ENCODE assay signal across 8 mouse cellular contexts in genomic region chr17:47629717-47630677, GRCm38 (mm10). TPM values are rescaled to one million over a fixed set of nuclear protein-coding genes. Genes with fewer than 3 reads are reported as not detected.
A peak's percentile ranks its signal among the peaks of the same experiment; 100 is the strongest.
DNase-seq lines count a peak whose midpoint lies in the region; ATAC-seq and TF ChIP-seq lines count a peak whose summit lies in the region.

No protein-coding gene starts in this region.

- peak; percentile 36 for DNase-seq in kidney, adult 18-20 months
- no peak for DNase-seq in kidney, postnatal 36 days
- DNase-seq in limb, embryonic 10.5 days (ENCODE audit: low spot score) = no peak

- H3K4me3 ChIP-seq in bone marrow macrophage, adult 2 months (ENCODE audit: insufficient read depth, low read length) = peak overlapping the region; percentile 93
- peak overlapping the region; percentile 69 for H3K4me3 ChIP-seq in forebrain, embryonic 13.5 days
- peak overlapping the region; percentile 70 for H3K4me3 ChIP-seq in hindbrain, embryonic 12.5 days
- peak overlapping the region; percentile 70 for H3K4me3 ChIP-seq in limb, embryonic 10.5 days
- peak overlapping the region; percentile 72 for H3K4me3 ChIP-seq in midbrain, embryonic 13.5 days (replicated peaks)
- H3K4me3 ChIP-seq in stomach, embryonic 16.5 days (replicated peaks; ENCODE audit: low read length) = peak overlapping the region; percentile 73

- peak overlapping the region; percentile 84 for H3K9ac ChIP-seq in forebrain, embryonic 13.5 days
- peak overlapping the region; percentile 78 for H3K9ac ChIP-seq in hindbrain, embryonic 12.5 days
- peak overlapping the region; percentile 84 for H3K9ac ChIP-seq in midbrain, embryonic 13.5 days (replicated peaks)
- peak overlapping the region; percentile 79 for H3K9ac ChIP-seq in stomach, embryonic 16.5 days (ENCODE audit: low read length)

- TF ChIP-seq CTCF in bone marrow macrophage, adult 2 months (IDR thresholded peaks at IDR 0.05; ENCODE audit: low read depth, low read length) = no peak; the same call in 1 of the 2 replicates

- H3K9me3 ChIP-seq in forebrain, embryonic 13.5 days (replicated peaks) = no peaks in the 10 kb centered on the region
- H3K9me3 ChIP-seq in hindbrain, embryonic 12.5 days (replicated peaks) = no peaks in the 10 kb centered on the region
- H3K9me3 ChIP-seq in limb, embryonic 10.5 days (replicated peaks) = no peaks in the 10 kb centered on the region
- H3K9me3 ChIP-seq in midbrain, embryonic 13.5 days = no peaks in the 10 kb centered on the region
- no peaks in the 10 kb centered on the region for H3K9me3 ChIP-seq in stomach, embryonic 16.5 days (replicated peaks; ENCODE audit: control insufficient read depth, low read length)

- H3K36me3 ChIP-seq in forebrain, embryonic 13.5 days (ENCODE audit: poor library complexity, severe bottlenecking) = peaks cover 10% of the 10 kb centered on the region
- peaks cover 11% of the 10 kb centered on the region for H3K36me3 ChIP-seq in hindbrain, embryonic 12.5 days
- peaks cover 22% of the 10 kb centered on the region for H3K36me3 ChIP-seq in limb, embryonic 10.5 days
- peaks cover 10% of the 10 kb centered on the region for H3K36me3 ChIP-seq in midbrain, embryonic 13.5 days
- no peaks in the 10 kb centered on the region for H3K36me3 ChIP-seq in stomach, embryonic 16.5 days (ENCODE audit: control insufficient read depth, insufficient read depth, low read length)

- H3K4me1 ChIP-seq in bone marrow macrophage, adult 2 months (ENCODE audit: control insufficient read depth, insufficient read depth, low read length) = peaks cover 8% of the 10 kb centered on the region; the same call in 1 of the 2 replicates
- peaks cover 42% of the 10 kb centered on the region for H3K4me1 ChIP-seq in forebrain, embryonic 13.5 days
- peaks cover 26% of the 10 kb centered on the region for H3K4me1 ChIP-seq in hindbrain, embryonic 12.5 days
- H3K4me1 ChIP-seq in limb, embryonic 10.5 days = peaks cover 30% of the 10 kb centered on the region
- H3K4me1 ChIP-seq in midbrain, embryonic 13.5 days (replicated peaks) = peaks cover 45% of the 10 kb centered on the region
- H3K4me1 ChIP-seq in stomach, embryonic 16.5 days (ENCODE audit: control insufficient read depth, insufficient read depth, low read length) = peaks cover 8% of the 10 kb centered on the region

- no peaks in the 10 kb centered on the region for H3K27me3 ChIP-seq in forebrain, embryonic 13.5 days
- H3K27me3 ChIP-seq in hindbrain, embryonic 12.5 days = no peaks in the 10 kb centered on the region
- no peaks in the 10 kb centered on the region for H3K27me3 ChIP-seq in limb, embryonic 10.5 days (ENCODE audit: low read depth, poor library complexity, severe bottlenecking)
- H3K27me3 ChIP-seq in midbrain, embryonic 13.5 days = no peaks in the 10 kb centered on the region
- no peaks in the 10 kb centered on the region for H3K27me3 ChIP-seq in stomach, embryonic 16.5 days (ENCODE audit: control insufficient read depth, insufficient read depth, low read length)

- H3K4me2 ChIP-seq in forebrain, embryonic 13.5 days = peak overlapping the region; percentile 91
- peak overlapping the region; percentile 89 for H3K4me2 ChIP-seq in hindbrain, embryonic 12.5 days (replicated peaks)
- H3K4me2 ChIP-seq in midbrain, embryonic 13.5 days (replicated peaks) = peak overlapping the region; percentile 76
- H3K4me2 ChIP-seq in stomach, embryonic 16.5 days (ENCODE audit: low read depth, low read length) = peak overlapping the region; percentile 97

- H3K27ac ChIP-seq in bone marrow macrophage, adult 2 months (ENCODE audit: insufficient read depth, low read depth, low read length) = peak overlapping the region; percentile 33; the same call in 1 of the 2 replicates
- H3K27ac ChIP-seq in forebrain, embryonic 13.5 days = peak overlapping the region; percentile 95
- H3K27ac ChIP-seq in hindbrain, embryonic 12.5 days = peak overlapping the region; percentile 92
- H3K27ac ChIP-seq in limb, embryonic 10.5 days = peak overlapping the region; percentile 93
- H3K27ac ChIP-seq in midbrain, embryonic 13.5 days = peak overlapping the region; percentile 97
- peak overlapping the region; percentile 94 for H3K27ac ChIP-seq in stomach, embryonic 16.5 days (ENCODE audit: low read length)

- WGBS in forebrain, embryonic 13.5 days = under 1% methylated on average over 60 of the region's 61 CpGs
- WGBS in hindbrain, embryonic 12.5 days = under 1% methylated on average over 53 of the region's 61 CpGs
- under 1% methylated on average over 61 of the region's 61 CpGs for WGBS in limb, embryonic 10.5 days
- WGBS in midbrain, embryonic 13.5 days = 1% methylated on average over 61 of the region's 61 CpGs
- WGBS in stomach, embryonic 16.5 days = under 1% methylated on average over 61 of the region's 61 CpGs

- ATAC-seq in forebrain, embryonic 13.5 days = peak; percentile 68
- peak; percentile 74 for ATAC-seq in hindbrain, embryonic 12.5 days (ENCODE audit: low FRiP score)
- peak; percentile 71 for ATAC-seq in midbrain, embryonic 13.5 days
- ATAC-seq in stomach, embryonic 16.5 days (ENCODE audit: insufficient read depth, low FRiP score) = peak; percentile 71; the same call in 1 of the 2 replicates

- TF ChIP-seq POLR2A in bone marrow macrophage, adult 2 months (IDR thresholded peaks at IDR 0.05; ENCODE audit: borderline replicate concordance, low read depth, low read length) = no peak

RNA-seq across cellular contexts. Expression of gene Usp49, which starts 0.5 kb away (rescaled TPM):
- 7.3 and 8.6 TPM in 2 replicates for polyA plus RNA-seq in bone marrow macrophage, adult 2 months (2012; ENCODE audit: insufficient read depth, insufficient read length, missing spikeins)
- 10.2 and 11.2 TPM in 2 replicates for polyA plus RNA-seq in forebrain, embryonic 13.5 days (2015; fragmentation: Nextera tagmentation; extraction: Ambion mirVana)
- 10.5 and 12.3 TPM in 2 replicates for polyA plus RNA-seq in hindbrain, embryonic 12.5 days (2016; fragmentation: Nextera tagmentation; extraction: Ambion mirVana)
- 5.5 and 6.8 TPM in 2 replicates for polyA plus RNA-seq in limb, embryonic 10.5 days (2016; fragmentation: Nextera tagmentation; extraction: Ambion mirVana)
- polyA plus RNA-seq in midbrain, embryonic 13.5 days (2015; fragmentation: Nextera tagmentation; extraction: Ambion mirVana) = 10.0 and 10.8 TPM in 2 replicates
- 3.3 and 3.5 TPM in 2 replicates for polyA plus RNA-seq in stomach, embryonic 16.5 days (2015; fragmentation: Nextera tagmentation; extraction: Ambion mirVana)

RNA-seq across cellular contexts. Expression of gene Gm20517, which starts 18.6 kb away (rescaled TPM):
- polyA plus RNA-seq in bone marrow macrophage, adult 2 months (2012; ENCODE audit: insufficient read depth, insufficient read length, missing spikeins) = 1.2 and 3.1 TPM in 2 replicates
- 1.7 and 3.0 TPM in 2 replicates for polyA plus RNA-seq in forebrain, embryonic 13.5 days (2015; fragmentation: Nextera tagmentation; extraction: Ambion mirVana)
- 2.5 and 3.9 TPM in 2 replicates for polyA plus RNA-seq in hindbrain, embryonic 12.5 days (2016; fragmentation: Nextera tagmentation; extraction: Ambion mirVana)
- 0.81 and 2.1 TPM in 2 replicates for polyA plus RNA-seq in limb, embryonic 10.5 days (2016; fragmentation: Nextera tagmentation; extraction: Ambion mirVana)
- 2.4 and 3.7 TPM in 2 replicates for polyA plus RNA-seq in midbrain, embryonic 13.5 days (2015; fragmentation: Nextera tagmentation; extraction: Ambion mirVana)
- polyA plus RNA-seq in stomach, embryonic 16.5 days (2015; fragmentation: Nextera tagmentation; extraction: Ambion mirVana) = 0.89 and 1.9 TPM in 2 replicates

RNA-seq across cellular contexts. Expression of gene Med20, which starts 18.6 kb away (rescaled TPM):
- 19.7 and 23.4 TPM in 2 replicates for polyA plus RNA-seq in bone marrow macrophage, adult 2 months (2012; ENCODE audit: insufficient read depth, insufficient read length, missing spikeins)
- 42.6 and 45.2 TPM in 2 replicates for polyA plus RNA-seq in forebrain, embryonic 13.5 days (2015; fragmentation: Nextera tagmentation; extraction: Ambion mirVana)
- polyA plus RNA-seq in hindbrain, embryonic 12.5 days (2016; fragmentation: Nextera tagmentation; extraction: Ambion mirVana) = 38.8 and 39.0 TPM in 2 replicates
- 51.6 and 53.4 TPM in 2 replicates for polyA plus RNA-seq in limb, embryonic 10.5 days (2016; fragmentation: Nextera tagmentation; extraction: Ambion mirVana)
- polyA plus RNA-seq in midbrain, embryonic 13.5 days (2015; fragmentation: Nextera tagmentation; extraction: Ambion mirVana) = 43.8 and 44.3 TPM in 2 replicates
- 40.7 and 47.5 TPM in 2 replicates for polyA plus RNA-seq in stomach, embryonic 16.5 days (2015; fragmentation: Nextera tagmentation; extraction: Ambion mirVana)

RNA-seq across cellular contexts. Expression of gene Bysl, which starts 18.7 kb away (rescaled TPM):
- 4.1 and 5.0 TPM in 2 replicates for polyA plus RNA-seq in bone marrow macrophage, adult 2 months (2012; ENCODE audit: insufficient read depth, insufficient read length, missing spikeins)
- 29.7 and 33.2 TPM in 2 replicates for polyA plus RNA-seq in forebrain, embryonic 13.5 days (2015; fragmentation: Nextera tagmentation; extraction: Ambion mirVana)
- 31.8 and 32.0 TPM in 2 replicates for polyA plus RNA-seq in hindbrain, embryonic 12.5 days (2016; fragmentation: Nextera tagmentation; extraction: Ambion mirVana)
- 41.3 and 48.3 TPM in 2 replicates for polyA plus RNA-seq in limb, embryonic 10.5 days (2016; fragmentation: Nextera tagmentation; extraction: Ambion mirVana)
- polyA plus RNA-seq in midbrain, embryonic 13.5 days (2015; fragmentation: Nextera tagmentation; extraction: Ambion mirVana) = 31.9 and 32.4 TPM in 2 replicates
- polyA plus RNA-seq in stomach, embryonic 16.5 days (2015; fragmentation: Nextera tagmentation; extraction: Ambion mirVana) = 21.0 and 22.1 TPM in 2 replicates

RNA-seq across cellular contexts. Expression of gene Tomm6, which starts 58.2 kb away (rescaled TPM):
- polyA plus RNA-seq in bone marrow macrophage, adult 2 months (2012; ENCODE audit: insufficient read depth, insufficient read length, missing spikeins) = 220 TPM in 2 replicates
- 295 and 350 TPM in 2 replicates for polyA plus RNA-seq in forebrain, embryonic 13.5 days (2015; fragmentation: Nextera tagmentation; extraction: Ambion mirVana)
- polyA plus RNA-seq in hindbrain, embryonic 12.5 days (2016; fragmentation: Nextera tagmentation; extraction: Ambion mirVana) = 320 and 339 TPM in 2 replicates
- 364 and 404 TPM in 2 replicates for polyA plus RNA-seq in limb, embryonic 10.5 days (2016; fragmentation: Nextera tagmentation; extraction: Ambion mirVana)
- 285 and 287 TPM in 2 replicates for polyA plus RNA-seq in midbrain, embryonic 13.5 days (2015; fragmentation: Nextera tagmentation; extraction: Ambion mirVana)
- 357 and 376 TPM in 2 replicates for polyA plus RNA-seq in stomach, embryonic 16.5 days (2015; fragmentation: Nextera tagmentation; extraction: Ambion mirVana)

Comparison
In these comparisons a context has a peak if more than half of its experiments do, and no peak if none do; other contexts are left out.
1. H3K27ac ChIP-seq: peak in every context shown above with its lines; median percentile 97 in midbrain, embryonic 13.5 days; 95 in forebrain, embryonic 13.5 days; 94 in stomach, embryonic 16.5 days; 93 in limb, embryonic 10.5 days; 92 in hindbrain, embryonic 12.5 days; 33 in bone marrow macrophage, adult 2 months.